Mouse (Mus musculus) heart, embryonic 16.5 days (tissue): ENCODE results near the gene Rex1bd. TPM values are rescaled to one million over a fixed set of nuclear protein-coding genes. Genes with fewer than 3 reads are reported as not detected.

ENCODE experiments used
- ATAC-seq: fragments of 200-750 bp; cut with Nextera tagmentation; replicated peaks from 2 replicates; pipeline ENCODE4 v1.8.0; 2017; ENCODE audit warnings: moderate number of reproducible peaks; ENCODE audit not compliant: insufficient read depth, low FRiP score; ENCODE audit errors: extremely low read depth
- H3K27ac ChIP-seq: fragments of 300-500 bp; sonication (generic); 2 replicates; pipeline ENCODE4 v1.5.1; 2014; ENCODE audit warnings: mild to moderate bottlenecking, low read length, control low read depth, moderate library complexity
- H3K27me3 ChIP-seq: fragments of 300-500 bp; sonication (generic); 2 replicates; pipeline ENCODE4 v1.6.1; 2014; ENCODE audit warnings: low read length, mixed read lengths; ENCODE audit not compliant: control insufficient read depth, insufficient read depth
- H3K36me3 ChIP-seq: fragments of 300-500 bp; sonication (generic); 2 replicates; pipeline ENCODE4 v1.6.1; 2014; ENCODE audit not compliant: control insufficient read depth, insufficient read depth
- H3K4me1 ChIP-seq: fragments of 300-500 bp; sonication (generic); 2 replicates; pipeline ENCODE4 v1.6.1; 2014; ENCODE audit warnings: low read length, mixed read lengths; ENCODE audit not compliant: control insufficient read depth, insufficient read depth
- H3K4me2 ChIP-seq: fragments of 300-500 bp; sonication (generic); 2 replicates; pipeline ENCODE4 v1.6.1; 2014; ENCODE audit warnings: low read depth, mild to moderate bottlenecking, control low read depth, low read length
- H3K4me3 ChIP-seq: fragments of 300-500 bp; sonication (generic); 2 replicates; pipeline ENCODE4 v1.5.1; 2014; ENCODE audit warnings: mild to moderate bottlenecking, control low read depth, low read length
- H3K9ac ChIP-seq: fragments of 300-500 bp; sonication (generic); 2 replicates; pipeline ENCODE4 v1.6.1; 2014; ENCODE audit warnings: low read length, control low read depth
- H3K9me3 ChIP-seq: fragments of 300-500 bp; sonication (generic); replicated peaks from 2 replicates; pipeline ENCODE4 v1.6.1; 2016; ENCODE audit warnings: low read length; ENCODE audit not compliant: control insufficient read depth
- WGBS: fragments of 180-500 bp; shearing (Covaris S2); extraction: QIAGEN DNeasy Blood & Tissue Kit; methylation state at CpG from one replicate; pipeline ENCODE4 v1.1.7; 2014; 5-methylcytosine and 5-hydroxymethylcytosine counted together
- polyA plus RNA-seq: library from polyadenylated mRNA; unstranded; fragments of >200 nt; fragmentation: Nextera tagmentation; extraction: Ambion mirVana; gene quantifications from 2 replicates; pipeline ENCODE4 v1.2.1, GENCODE M21; 2015

The Rex1bd gene
- polyA plus RNA-seq, 1 experiment from 2014 or later = 122 TPM

- Histone ChIP-seq H3K27me3 (no peaks in the 10 kb centered on the region), H3K9ac (no peak overlapping the region), H3K4me1 (peaks cover 16% of the 10 kb centered on the region), H3K36me3 (no peaks in the 10 kb centered on the region), H3K27ac (no peak overlapping the region), H3K4me2 (no peak overlapping the region), H3K4me3 (no peak overlapping the region), H3K9me3 (no peaks in the 10 kb centered on the region)
- WGBS = 81% methylated on average over 5 of the region's 5 CpGs
- no peak for ATAC-seq
These were observed 46.4 kb downstream of the Rex1bd start for GRCm38 (mm10) chr8:70460199-70460598.

GRCm38 (mm10) chr8:70459636-70460035 is 46.9 kb downstream of the Rex1bd start:
- Histone ChIP-seq H3K9ac (no peak overlapping the region), H3K9me3 (no peaks in the 10 kb centered on the region), H3K27me3 (no peaks in the 10 kb centered on the region), H3K27ac (no peak overlapping the region), H3K4me1 (peaks cover 16% of the 10 kb centered on the region), H3K4me2 (no peak overlapping the region), H3K4me3 (no peak overlapping the region), H3K36me3 (no peaks in the 10 kb centered on the region)
- WGBS = 98% methylated on average over 2 of the region's 2 CpGs
- ATAC-seq = no peak

- Histone ChIP-seq H3K9ac (no peak overlapping the region), H3K27me3 (no peaks in the 10 kb centered on the region), H3K4me2 (no peak overlapping the region), H3K4me1 (peaks cover 27% of the 10 kb centered on the region), H3K4me3 (no peak overlapping the region), H3K9me3 (no peaks in the 10 kb centered on the region), H3K36me3 (no peaks in the 10 kb centered on the region), H3K27ac (no peak overlapping the region)
- no peak for ATAC-seq
- 64% methylated on average over 3 of the region's 3 CpGs for WGBS
These were observed 48.1 kb downstream of the Rex1bd start for GRCm38 (mm10) chr8:70458462-70458861.

DNA sequence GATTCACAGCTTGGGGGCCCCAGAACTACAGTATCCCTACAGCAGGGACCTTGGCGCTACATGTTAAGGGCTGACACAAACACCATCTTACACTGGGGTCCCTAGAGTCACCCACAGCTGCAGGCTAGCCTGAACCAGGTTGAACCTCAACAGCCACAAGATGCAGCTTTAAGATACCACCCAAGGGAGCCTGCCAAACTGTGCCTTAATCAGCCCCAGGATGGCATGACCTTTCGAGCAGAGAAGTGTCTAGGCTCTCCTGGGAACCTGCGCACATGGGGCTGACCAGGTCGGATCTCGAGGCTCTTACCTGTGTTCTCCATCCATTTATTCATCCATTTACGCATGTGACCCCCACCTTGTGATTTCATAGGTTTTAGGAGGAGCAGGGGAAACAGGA is 48.7 kb downstream of the Rex1bd start:
- H3K4me2 ChIP-seq = no peak overlapping the region
- 81% methylated on average over 6 of the region's 6 CpGs for WGBS
- no peaks in the 10 kb centered on the region for H3K36me3 ChIP-seq
- no peak overlapping the region for H3K4me3 ChIP-seq
- H3K27me3 ChIP-seq = no peaks in the 10 kb centered on the region
- H3K9me3 ChIP-seq = no peaks in the 10 kb centered on the region
- no peak overlapping the region for H3K9ac ChIP-seq
- no peak for ATAC-seq
- peaks cover 32% of the 10 kb centered on the region for H3K4me1 ChIP-seq
- no peak overlapping the region for H3K27ac ChIP-seq

DNA sequence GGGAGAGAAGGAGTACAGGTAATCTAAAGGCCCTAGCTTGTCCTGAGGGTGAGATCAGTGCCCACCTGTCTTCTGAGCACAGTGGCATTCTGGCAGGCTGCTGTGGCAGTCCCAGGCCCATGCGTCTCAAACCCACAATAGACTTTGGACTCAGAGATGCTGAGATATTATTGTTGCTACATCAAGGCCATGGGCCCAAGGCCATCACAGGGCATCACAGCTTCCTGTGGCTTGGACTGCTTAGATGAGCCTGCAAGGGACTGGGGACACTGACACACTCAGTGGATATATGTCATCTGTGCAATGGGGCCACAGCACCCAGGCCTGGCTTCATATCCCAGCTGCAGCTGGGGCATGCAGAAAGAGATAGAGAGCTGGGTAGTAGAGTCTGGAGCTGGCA is 49.6 kb downstream of the Rex1bd start:
- no peaks in the 10 kb centered on the region for H3K9me3 ChIP-seq
- 0 out of 2 replicates have a peak, but pooled peaks cover 3% of the 10 kb centered on the region for H3K36me3 ChIP-seq
- H3K9ac ChIP-seq = no peak overlapping the region
- no peak for ATAC-seq
- H3K4me3 ChIP-seq = no peak overlapping the region
- H3K4me2 ChIP-seq = no peak overlapping the region
- H3K27me3 ChIP-seq = no peaks in the 10 kb centered on the region
- peaks cover 34% of the 10 kb centered on the region for H3K4me1 ChIP-seq
- WGBS = 87% methylated on average over 1 of the region's 1 CpGs
- no peak overlapping the region for H3K27ac ChIP-seq

Other genes starting within 250 kb of the Rex1bd start
- 26.6 and 30.2 TPM in 2 replicates for gene Homer3, start 223.9 kb downstream of the Rex1bd start, polyA plus RNA-seq
- 34.1 and 34.2 TPM in 2 replicates for gene Ddx49, start 204.3 kb downstream of the Rex1bd start, polyA plus RNA-seq
- 326 and 334 TPM in 2 replicates for gene Cope, start 204.2 kb downstream of the Rex1bd start, polyA plus RNA-seq
- gene Cers1, start 191.0 kb downstream of the Rex1bd start, polyA plus RNA-seq = 1.3 TPM in 2 replicates
- gene Gdf1, start 176.9 kb downstream of the Rex1bd start, polyA plus RNA-seq = 0.45 and 1.4 TPM in 2 replicates
- gene Upf1, start 153.5 kb downstream of the Rex1bd start, polyA plus RNA-seq = 7.9 and 9.7 TPM in 2 replicates
- gene Comp, start 133.2 kb downstream of the Rex1bd start, polyA plus RNA-seq = 3.0 and 4.3 TPM in 2 replicates
- gene Crtc1, start 67.2 kb downstream of the Rex1bd start, polyA plus RNA-seq = 10.2 and 10.7 TPM in 2 replicates
- gene Klhl26, start 29.8 kb downstream of the Rex1bd start, polyA plus RNA-seq = 9.9 and 12.4 TPM in 2 replicates
- gene Tmem59l, start 19.4 kb downstream of the Rex1bd start, polyA plus RNA-seq = 0.13 and 0.41 TPM in 2 replicates
- gene Crlf1, start 13.6 kb downstream of the Rex1bd start, polyA plus RNA-seq = 3.2 and 17.8 TPM in 2 replicates
- 691 and 770 TPM in 2 replicates for gene Uba52, start 4.0 kb upstream of the Rex1bd start, polyA plus RNA-seq
- gene Fkbp8, start 21.0 kb upstream of the Rex1bd start, polyA plus RNA-seq = 273 and 275 TPM in 2 replicates
- 74.4 and 77.6 TPM in 2 replicates for gene Kxd1, start 21.2 kb upstream of the Rex1bd start, polyA plus RNA-seq
- 14.0 and 15.4 TPM in 2 replicates for gene Ell, start 32.7 kb upstream of the Rex1bd start, polyA plus RNA-seq
- gene Isyna1, start 87.6 kb upstream of the Rex1bd start, polyA plus RNA-seq = 111 and 117 TPM in 2 replicates
- 68.4 and 69.5 TPM in 2 replicates for gene Ssbp4, start 102.1 kb upstream of the Rex1bd start, polyA plus RNA-seq
- 1.8 and 2.3 TPM in 2 replicates for gene Lrrc25, start 109.4 kb upstream of the Rex1bd start, polyA plus RNA-seq
- gene Gdf15, start 125.7 kb upstream of the Rex1bd start, polyA plus RNA-seq = 1.2 and 1.6 TPM in 2 replicates
- 35.5 and 36.7 TPM in 2 replicates for gene Pgpep1, start 153.6 kb upstream of the Rex1bd start, polyA plus RNA-seq
- 252 and 258 TPM in 2 replicates for gene Lsm4, start 166.5 kb upstream of the Rex1bd start, polyA plus RNA-seq
- gene Jund, start 192.2 kb upstream of the Rex1bd start, polyA plus RNA-seq = 58.7 and 59.3 TPM in 2 replicates
- 0.05 TPM in 1 of 2 replicates, not detected in the other for gene Iqcn, start 196.7 kb upstream of the Rex1bd start, polyA plus RNA-seq
- gene Gm3336, start 211.8 kb upstream of the Rex1bd start, polyA plus RNA-seq = not detected in 2 replicates
- gene Pde4c, start 217.0 kb upstream of the Rex1bd start, polyA plus RNA-seq = 0.38 and 0.55 TPM in 2 replicates
- gene Rab3a, start 247.9 kb upstream of the Rex1bd start, polyA plus RNA-seq = 29.1 and 30.0 TPM in 2 replicates